Mouse (Mus musculus): ENCODE results near the gene Mical3. TPM values are rescaled to one million over a fixed set of nuclear protein-coding genes. Genes with fewer than 3 reads are reported as not detected.

Mical3 gene
- polyA plus RNA-seq, 1 experiment from 2014 or later: 11.7 TPM

- ATAC-seq (ENCODE audit: insufficient read depth, low FRiP score, low read depth): no peak
- 0 out of 2 replicates have a peak, but pooled peaks cover 13% of the 10 kb centered on the region for H3K36me3 ChIP-seq
- 49% methylated on average over 13 of the region's 13 CpGs for WGBS
- H3K9me3 ChIP-seq: no peaks in the 10 kb centered on the region
- H3K4me2 ChIP-seq: no peak overlapping the region
- no peak overlapping the region for H3K9ac ChIP-seq
- no peak overlapping the region for H3K4me3 ChIP-seq (replicated peaks)
- H3K27ac ChIP-seq: no peak overlapping the region
- H3K4me1 ChIP-seq: no peaks in the 10 kb centered on the region
- no peaks in the 10 kb centered on the region for H3K27me3 ChIP-seq (replicated peaks)
Measured at GRCm38 (mm10) chr6:120965814-120966213, 165.0 kb downstream of the Mical3 start.

- no peak for ATAC-seq (ENCODE audit: insufficient read depth, low FRiP score, low read depth)
- Histone ChIP-seq H3K4me2 (no peak overlapping the region), H3K4me1 (no peaks in the 10 kb centered on the region), H3K4me3 (replicated peaks) (no peak overlapping the region), H3K9ac (no peak overlapping the region), H3K27me3 (replicated peaks) (no peaks in the 10 kb centered on the region), H3K9me3 (no peaks in the 10 kb centered on the region), H3K27ac (no peak overlapping the region), H3K36me3 (0 out of 2 replicates have a peak, but pooled peaks cover 12% of the 10 kb centered on the region)
- 93% methylated on average over 3 of the region's 3 CpGs for WGBS
Measured at GRCm38 (mm10) chr6:120964179-120964578, 166.6 kb downstream of the Mical3 start.

DNA sequence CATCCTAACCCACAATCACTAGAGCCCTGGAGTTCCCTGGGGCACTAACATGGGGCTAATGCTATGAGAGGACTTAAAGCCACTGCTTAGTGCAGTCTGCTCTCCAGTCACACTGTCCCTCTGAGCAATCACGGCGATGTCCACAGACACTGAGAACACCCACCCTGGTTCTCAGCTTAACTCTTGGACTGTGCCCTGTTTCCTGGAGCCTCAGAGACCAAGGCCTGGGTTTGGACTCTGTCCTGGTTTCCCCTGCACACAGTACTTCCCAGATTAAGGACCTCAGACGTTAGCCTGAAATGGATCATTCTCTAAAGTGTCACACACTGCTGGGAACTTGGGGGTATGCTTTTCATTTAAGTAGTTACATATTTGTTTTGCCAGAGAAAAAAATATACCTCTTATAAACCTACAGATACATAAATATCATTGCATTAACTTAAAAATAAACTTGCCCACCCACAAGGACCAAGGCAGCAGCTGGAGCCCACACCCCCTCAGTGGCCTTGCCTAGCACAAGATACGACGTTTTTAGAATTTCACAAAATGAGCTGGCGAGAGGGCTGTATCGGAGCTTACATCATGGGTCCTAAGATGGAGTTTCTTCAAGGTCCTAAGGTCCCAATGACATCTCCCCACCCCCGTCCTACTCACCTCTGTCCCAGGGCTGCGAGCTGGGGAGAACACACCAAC, 170.3 kb downstream of the Mical3 start:
- no peak for ATAC-seq (ENCODE audit: insufficient read depth, low FRiP score, low read depth)
- Histone ChIP-seq H3K9me3 (no peaks in the 10 kb centered on the region), H3K4me2 (no peak overlapping the region), H3K27me3 (replicated peaks) (no peaks in the 10 kb centered on the region), H3K9ac (no peak overlapping the region), H3K27ac (no peak overlapping the region), H3K4me1 (no peaks in the 10 kb centered on the region), H3K36me3 (peaks cover 13% of the 10 kb centered on the region; the same call in 1 of the 2 replicates), H3K4me3 (replicated peaks) (no peak overlapping the region)
- WGBS: 85% methylated on average over 9 of the region's 9 CpGs

- Histone ChIP-seq H3K27ac (no peak overlapping the region), H3K4me1 (no peaks in the 10 kb centered on the region), H3K4me2 (no peak overlapping the region), H3K9me3 (no peaks in the 10 kb centered on the region), H3K4me3 (replicated peaks) (no peak overlapping the region), H3K9ac (no peak overlapping the region), H3K36me3 (peaks cover 14% of the 10 kb centered on the region), H3K27me3 (replicated peaks) (no peaks in the 10 kb centered on the region)
- WGBS: 69% methylated on average over 4 of the region's 4 CpGs
- no peak for ATAC-seq (ENCODE audit: insufficient read depth, low FRiP score, low read depth)
Measured at GRCm38 (mm10) chr6:120957331-120957730, 173.5 kb downstream of the Mical3 start.

GRCm38 (mm10) chr6:120956259-120957161, 174.3 kb downstream of the Mical3 start:
- peak; percentile 83; the same call in 1 of the 2 replicates for ATAC-seq (ENCODE audit: insufficient read depth, low FRiP score, low read depth)
- Histone ChIP-seq H3K27ac (no peak overlapping the region), H3K9me3 (no peaks in the 10 kb centered on the region), H3K4me2 (no peak overlapping the region), H3K4me1 (no peaks in the 10 kb centered on the region), H3K4me3 (replicated peaks) (no peak overlapping the region), H3K36me3 (peaks cover 13% of the 10 kb centered on the region), H3K9ac (no peak overlapping the region), H3K27me3 (replicated peaks) (no peaks in the 10 kb centered on the region)
- WGBS: 73% methylated on average over 11 of the region's 11 CpGs

- no peaks in the 10 kb centered on the region for H3K27me3 ChIP-seq (replicated peaks)
- H3K27ac ChIP-seq: no peak overlapping the region
- peaks cover 12% of the 10 kb centered on the region for H3K36me3 ChIP-seq
- H3K4me3 ChIP-seq (replicated peaks): no peak overlapping the region
- H3K4me1 ChIP-seq: no peaks in the 10 kb centered on the region
- no peaks in the 10 kb centered on the region for H3K9me3 ChIP-seq
- H3K9ac ChIP-seq: no peak overlapping the region
- 70% methylated on average over 3 of the region's 3 CpGs for WGBS
- no peak for ATAC-seq (ENCODE audit: insufficient read depth, low FRiP score, low read depth)
- H3K4me2 ChIP-seq: no peak overlapping the region
Measured at GRCm38 (mm10) chr6:120955215-120955614, 175.6 kb downstream of the Mical3 start.

DNA sequence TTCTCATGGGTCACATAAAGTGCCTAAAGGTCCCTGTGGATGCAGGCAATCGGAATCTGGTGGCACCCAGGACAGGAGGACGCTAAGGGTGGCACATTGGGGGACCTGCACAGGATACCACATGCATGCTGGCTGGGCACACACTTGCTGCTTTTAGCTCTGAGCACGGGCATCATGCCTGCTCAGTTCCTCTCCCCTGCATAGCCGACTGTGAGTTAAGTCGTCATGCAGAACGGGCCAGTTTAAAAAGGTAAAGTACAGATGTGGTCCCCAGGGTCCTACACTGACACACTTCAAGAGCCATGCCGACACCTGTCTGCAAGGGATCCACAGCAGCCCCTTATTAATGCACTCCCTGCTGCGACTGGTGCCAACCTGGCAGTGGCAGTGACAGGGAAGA, 176.6 kb downstream of the Mical3 start:
- Histone ChIP-seq H3K36me3 (peaks cover 16% of the 10 kb centered on the region), H3K9me3 (no peaks in the 10 kb centered on the region), H3K27me3 (replicated peaks) (no peaks in the 10 kb centered on the region), H3K4me1 (no peaks in the 10 kb centered on the region), H3K27ac (no peak overlapping the region), H3K4me3 (replicated peaks) (no peak overlapping the region), H3K4me2 (no peak overlapping the region), H3K9ac (no peak overlapping the region)
- 92% methylated on average over 8 of the region's 8 CpGs for WGBS
- no peak for ATAC-seq (ENCODE audit: insufficient read depth, low FRiP score, low read depth)

- Histone ChIP-seq H3K27ac (no peak overlapping the region), H3K9ac (no peak overlapping the region), H3K9me3 (no peaks in the 10 kb centered on the region), H3K4me3 (replicated peaks) (no peak overlapping the region), H3K36me3 (peaks cover 16% of the 10 kb centered on the region), H3K4me2 (no peak overlapping the region), H3K27me3 (replicated peaks) (no peaks in the 10 kb centered on the region), H3K4me1 (no peaks in the 10 kb centered on the region)
- WGBS: 91% methylated on average over 6 of the region's 6 CpGs
- ATAC-seq (ENCODE audit: insufficient read depth, low FRiP score, low read depth): no peak
Measured at GRCm38 (mm10) chr6:120952475-120952874, 178.3 kb downstream of the Mical3 start.

- Histone ChIP-seq H3K27ac (no peak overlapping the region), H3K4me1 (no peaks in the 10 kb centered on the region), H3K9me3 (no peaks in the 10 kb centered on the region), H3K9ac (no peak overlapping the region), H3K4me2 (no peak overlapping the region), H3K36me3 (peaks cover 10% of the 10 kb centered on the region), H3K27me3 (replicated peaks) (no peaks in the 10 kb centered on the region), H3K4me3 (replicated peaks) (no peak overlapping the region)
- ATAC-seq (ENCODE audit: insufficient read depth, low FRiP score, low read depth): no peak
- 66% methylated on average over 6 of the region's 6 CpGs for WGBS
Measured at GRCm38 (mm10) chr6:120951311-120951710, 179.5 kb downstream of the Mical3 start.

GRCm38 (mm10) chr6:120945510-120945909, 185.3 kb downstream of the Mical3 start:
- ATAC-seq (ENCODE audit: insufficient read depth, low FRiP score, low read depth): no peak
- no peaks in the 10 kb centered on the region for H3K9me3 ChIP-seq
- 85% methylated on average over 9 of the region's 9 CpGs for WGBS
- H3K36me3 ChIP-seq: peaks cover 5% of the 10 kb centered on the region; the same call in 1 of the 2 replicates
- H3K4me2 ChIP-seq: no peak overlapping the region
- no peak overlapping the region for H3K27ac ChIP-seq
- H3K9ac ChIP-seq: no peak overlapping the region
- H3K4me3 ChIP-seq (replicated peaks): no peak overlapping the region
- H3K27me3 ChIP-seq (replicated peaks): no peaks in the 10 kb centered on the region
- no peaks in the 10 kb centered on the region for H3K4me1 ChIP-seq

- ATAC-seq (ENCODE audit: insufficient read depth, low FRiP score, low read depth): no peak
- Histone ChIP-seq H3K9me3 (no peaks in the 10 kb centered on the region), H3K4me3 (replicated peaks) (no peak overlapping the region), H3K9ac (no peak overlapping the region), H3K4me2 (no peak overlapping the region), H3K36me3 (no peaks in the 10 kb centered on the region), H3K4me1 (no peaks in the 10 kb centered on the region), H3K27me3 (replicated peaks) (no peaks in the 10 kb centered on the region), H3K27ac (no peak overlapping the region)
- 87% methylated on average over 5 of the region's 5 CpGs for WGBS
Measured at GRCm38 (mm10) chr6:120943964-120944363, 186.8 kb downstream of the Mical3 start.

- no peak overlapping the region for H3K9ac ChIP-seq
- WGBS: 66% methylated on average over 10 of the region's 10 CpGs
- H3K4me3 ChIP-seq (replicated peaks): no peak overlapping the region
- H3K4me1 ChIP-seq: no peaks in the 10 kb centered on the region
- H3K36me3 ChIP-seq: no peaks in the 10 kb centered on the region
- no peak for ATAC-seq (ENCODE audit: insufficient read depth, low FRiP score, low read depth)
- no peaks in the 10 kb centered on the region for H3K9me3 ChIP-seq
- no peak overlapping the region for H3K4me2 ChIP-seq
- H3K27ac ChIP-seq: no peak overlapping the region
- H3K27me3 ChIP-seq (replicated peaks): no peaks in the 10 kb centered on the region
Measured at GRCm38 (mm10) chr6:120943551-120943950, 187.2 kb downstream of the Mical3 start.

All from stomach, embryonic 15.5 days (tissue).